Mouse (Mus musculus) hindlimb bud, embryonic 11.5 days (tissue): ENCODE results near the gene Spindoc.

Source experiments
- DNase-seq: peaks from one replicate; pipeline ENCODE4 v3.0.0-alpha.2; 2012; ENCODE audit warnings: low read depth, low spot score; ENCODE audit errors: extremely low spot score

Gene Spindoc

DNA sequence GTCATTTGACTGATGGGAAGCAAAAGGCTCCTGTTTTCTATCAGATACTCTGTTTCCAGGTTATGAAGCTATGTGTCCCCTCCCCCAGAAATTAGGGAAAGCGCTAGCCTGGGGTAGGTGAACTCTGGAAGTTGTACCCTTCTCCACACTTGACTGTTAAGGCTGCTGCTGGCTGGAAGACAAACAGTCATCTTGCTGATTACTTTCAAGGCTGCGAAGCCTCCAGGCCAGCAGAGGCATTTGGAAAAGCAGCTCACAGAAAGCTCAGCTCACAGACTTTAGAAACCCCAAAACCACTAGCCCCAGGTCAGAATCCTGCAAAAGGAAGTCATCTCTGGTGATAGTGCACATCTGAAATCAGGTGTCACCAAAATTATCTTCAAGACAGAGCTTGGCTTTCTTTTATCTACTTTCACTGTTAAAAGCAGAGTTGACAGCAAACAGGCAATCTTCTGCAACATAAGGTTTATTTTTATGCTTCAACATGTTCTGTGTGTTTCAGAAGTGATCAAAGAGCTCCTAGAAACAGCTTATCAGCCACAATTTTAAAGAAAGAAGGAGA, 44.9 kb downstream of the Spindoc start:
- no peak for DNase-seq

DNA sequence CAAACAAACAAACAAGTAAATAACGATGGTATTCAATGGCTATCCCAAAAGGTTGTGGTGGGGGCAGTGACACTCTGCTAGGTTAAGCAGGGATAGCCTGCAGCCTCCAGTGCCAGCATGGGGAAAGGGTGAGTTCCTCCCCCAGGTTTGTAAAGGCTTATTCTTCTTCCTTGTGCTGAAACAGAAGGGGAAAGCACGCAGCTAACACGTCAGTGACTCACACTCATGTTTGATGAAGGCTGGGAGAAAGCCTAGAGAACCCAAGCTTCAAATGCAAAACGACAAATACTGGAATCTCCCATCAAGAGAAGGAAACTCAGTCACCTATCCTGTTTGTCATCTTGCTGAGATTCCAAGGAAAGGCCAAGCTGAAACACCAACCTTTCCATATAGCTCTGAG, 47.1 kb downstream of the Spindoc start:
- no peak for DNase-seq

DNA sequence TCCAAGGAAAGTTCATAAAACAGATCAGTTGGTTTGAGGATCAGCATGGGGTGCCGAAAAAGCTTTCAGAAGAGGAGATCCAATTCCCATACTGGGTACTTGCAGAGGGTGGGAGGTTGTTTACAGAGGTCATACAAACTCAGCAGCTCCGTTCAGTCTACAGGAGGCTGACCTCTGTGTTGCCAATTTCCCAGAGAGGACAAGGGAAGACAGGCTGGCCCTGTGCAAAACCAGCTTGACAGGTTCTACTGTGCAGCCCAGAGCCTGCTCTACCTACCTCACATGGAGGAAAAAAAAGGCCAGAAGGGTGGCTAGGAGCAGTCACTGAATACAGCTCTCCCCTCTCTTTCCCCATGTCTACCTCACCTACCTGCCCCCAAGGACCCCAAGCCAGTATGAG, 48.7 kb downstream of the Spindoc start:
- no peak for DNase-seq

DNA sequence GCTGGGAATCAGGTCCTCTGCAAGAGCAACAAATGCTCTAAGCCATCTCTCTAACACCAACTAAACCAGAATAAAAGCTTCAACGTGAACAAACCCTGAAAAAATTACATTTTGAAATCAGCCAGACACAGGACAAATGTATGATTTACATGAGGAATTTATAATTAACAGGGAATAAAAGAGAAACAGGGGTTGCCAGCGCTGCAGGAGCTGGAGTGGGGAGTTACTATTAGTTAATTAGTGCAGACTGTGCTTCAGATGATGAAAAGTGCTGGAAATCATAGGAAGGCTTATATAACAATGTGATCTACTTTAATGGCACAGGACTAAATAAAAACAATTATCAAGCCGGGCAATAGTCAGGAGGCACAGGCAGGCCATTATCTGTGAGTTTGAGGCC, 61.4 kb downstream of the Spindoc start:
- no peak for DNase-seq

DNA sequence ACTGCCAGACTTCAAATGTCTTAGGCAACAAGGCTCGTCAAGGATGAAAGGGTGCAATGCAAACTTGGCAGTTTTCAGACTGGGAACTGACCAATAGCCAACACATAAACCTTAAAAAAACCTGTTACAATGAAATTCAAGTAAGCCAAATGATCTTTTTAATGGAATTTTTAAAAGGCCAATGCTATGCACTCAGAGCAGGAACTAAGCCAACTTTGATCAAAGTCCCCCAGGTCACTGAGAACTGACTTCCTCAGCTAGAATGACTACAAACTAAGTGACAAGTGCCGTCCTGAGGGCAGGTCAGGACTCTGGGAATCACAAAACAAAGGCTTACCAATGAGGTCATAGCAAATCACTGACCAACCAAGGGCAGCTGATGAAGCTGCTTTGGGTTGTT, 62.6 kb downstream of the Spindoc start:
- no peak for DNase-seq

DNA sequence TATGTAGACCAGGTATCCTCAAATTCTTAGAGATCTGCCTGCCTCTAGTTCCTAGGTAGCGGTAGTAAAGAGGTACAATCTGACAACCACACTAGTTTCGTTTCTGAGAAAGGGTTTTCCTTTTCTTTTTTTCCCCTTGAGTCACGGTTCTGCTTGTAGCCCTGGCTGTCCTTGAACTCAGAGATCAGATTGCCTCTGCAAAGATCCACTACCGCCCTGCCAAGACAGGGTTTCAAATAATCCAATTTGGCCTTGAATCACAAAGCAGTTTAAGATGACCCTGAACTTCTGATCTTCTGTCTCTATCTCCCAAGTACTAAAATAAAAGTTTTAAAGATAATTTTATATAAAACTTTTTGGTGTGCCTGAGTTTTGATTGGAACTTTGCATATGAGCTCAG, 65.1 kb downstream of the Spindoc start:
- no peak for DNase-seq

DNA sequence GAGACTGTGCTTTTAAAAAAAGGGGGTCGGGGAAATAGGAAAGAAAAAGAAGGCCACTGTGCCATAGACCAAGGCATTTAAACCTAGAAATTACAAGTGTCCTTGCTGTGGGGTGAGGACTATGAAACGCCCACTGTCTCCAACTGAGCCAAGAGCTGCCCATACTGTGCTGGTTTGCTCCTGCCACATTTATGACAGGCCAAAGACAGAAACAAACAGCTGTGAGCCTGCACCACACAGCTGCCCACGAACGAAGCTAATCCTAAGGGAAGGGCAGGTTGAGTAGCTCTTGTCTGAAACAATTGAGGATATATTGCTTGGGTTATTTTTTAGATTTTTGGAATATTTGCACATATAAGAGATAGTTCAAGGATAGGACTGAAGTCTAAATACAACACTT, 66.0 kb downstream of the Spindoc start:
- no peak for DNase-seq

DNA sequence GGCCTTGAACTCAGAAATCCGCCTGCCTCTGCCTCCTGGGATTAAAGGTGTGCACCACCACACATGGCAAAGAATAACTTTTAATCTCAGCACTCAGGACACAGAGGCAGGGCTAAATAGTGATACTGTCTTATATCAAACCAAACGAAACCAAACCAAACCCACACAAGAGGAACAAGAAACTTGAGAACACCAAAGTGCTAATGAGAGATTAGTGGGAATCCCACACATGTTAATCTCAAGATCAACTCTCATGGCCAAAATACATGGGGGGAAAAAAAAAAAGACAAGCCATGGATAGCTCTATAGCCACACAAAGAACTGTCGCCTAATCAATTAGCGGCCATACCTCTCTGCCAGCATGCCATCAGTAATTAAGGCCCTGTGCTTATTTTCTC, 67.2 kb downstream of the Spindoc start:
- no peak for DNase-seq

DNA sequence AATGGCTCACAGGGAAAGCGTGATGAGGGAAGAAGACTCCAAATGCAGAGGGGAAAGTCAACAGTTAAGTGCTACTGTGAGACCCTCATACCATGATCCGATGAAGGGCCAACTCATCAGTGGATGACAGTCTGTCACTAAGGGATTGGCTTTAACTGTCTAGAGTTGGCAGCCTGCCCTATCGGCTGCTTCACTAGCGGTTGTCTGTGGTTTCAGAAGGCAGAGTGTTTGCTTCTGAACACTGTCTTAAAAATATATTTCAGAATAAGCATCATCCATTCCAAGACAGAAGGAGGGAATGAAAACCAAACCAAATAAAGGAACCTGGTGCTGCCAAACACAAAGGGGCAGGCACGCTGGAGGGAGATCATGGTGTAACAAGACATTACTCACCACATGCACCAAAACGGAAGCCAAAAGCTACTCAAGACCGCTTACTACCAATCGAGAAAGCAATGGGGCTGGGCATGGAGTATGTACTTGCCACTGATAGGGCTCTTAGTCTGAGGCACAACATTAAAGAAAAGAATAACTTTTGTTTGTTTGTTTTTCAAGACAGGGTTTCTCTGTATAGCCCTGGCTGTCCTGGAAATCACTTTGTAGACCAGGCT, 67.7 kb downstream of the Spindoc start:
- DNase-seq: no peak

DNA sequence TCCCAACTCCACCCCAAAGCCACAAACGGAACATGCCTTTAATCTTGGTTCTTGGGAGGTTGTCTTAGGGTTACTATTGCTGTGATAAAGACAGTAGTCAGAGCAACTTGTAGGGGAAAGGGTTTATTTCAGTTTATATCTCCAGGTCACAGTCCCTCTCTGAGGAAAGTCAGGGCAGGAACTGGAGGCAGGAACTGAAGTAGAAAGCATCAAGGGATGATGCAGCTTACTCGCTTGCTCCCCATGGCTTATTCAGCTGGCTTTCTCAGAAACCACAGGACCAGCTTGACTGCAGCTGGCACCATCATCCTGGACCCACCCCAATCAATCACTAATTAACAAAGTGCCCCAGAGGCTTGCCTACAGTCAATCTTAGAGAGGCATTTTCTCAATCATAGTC, 69.1 kb downstream of the Spindoc start:
- DNase-seq: no peak

DNA sequence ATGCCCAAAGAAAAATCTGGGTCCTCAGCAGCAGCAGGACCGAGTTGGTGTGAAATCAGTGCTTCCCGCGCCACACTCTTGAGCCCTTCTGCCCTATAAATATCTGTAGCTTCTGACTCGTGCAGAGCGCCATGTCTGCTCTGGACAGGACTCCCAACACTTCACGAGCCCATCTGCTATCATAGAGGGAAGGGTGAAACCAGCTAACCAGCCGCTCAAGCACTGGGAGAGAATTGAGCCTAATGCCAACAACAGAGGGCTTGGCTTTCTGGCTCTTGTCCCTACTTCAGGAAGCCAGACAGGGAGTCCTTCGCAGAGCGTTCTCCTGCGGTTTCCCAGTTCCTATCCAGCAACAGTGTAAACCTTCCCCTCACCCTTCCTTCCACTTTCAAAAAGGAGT, 71.5 kb downstream of the Spindoc start:
- no peak for DNase-seq

DNA sequence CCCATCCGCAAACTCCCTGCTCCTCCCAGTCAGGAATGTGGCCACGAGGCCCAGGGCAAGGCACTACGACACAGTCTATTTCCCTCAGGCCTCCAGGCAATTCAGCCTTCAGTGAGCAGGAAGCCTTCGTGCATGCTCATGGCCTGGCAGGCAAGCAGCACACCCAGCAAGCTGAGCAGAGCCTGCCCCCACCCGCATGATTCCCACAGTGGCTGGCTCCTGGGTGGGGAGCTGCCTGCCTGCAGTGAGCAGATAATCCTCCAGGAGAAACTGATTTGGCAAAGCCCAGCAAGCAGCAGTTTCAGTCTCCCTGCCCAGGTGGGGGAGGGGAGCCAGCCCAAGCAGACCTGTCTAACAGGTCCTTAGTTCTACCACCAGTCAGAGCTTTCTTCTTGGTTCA, 72.1 kb downstream of the Spindoc start:
- DNase-seq: no peak

DNA sequence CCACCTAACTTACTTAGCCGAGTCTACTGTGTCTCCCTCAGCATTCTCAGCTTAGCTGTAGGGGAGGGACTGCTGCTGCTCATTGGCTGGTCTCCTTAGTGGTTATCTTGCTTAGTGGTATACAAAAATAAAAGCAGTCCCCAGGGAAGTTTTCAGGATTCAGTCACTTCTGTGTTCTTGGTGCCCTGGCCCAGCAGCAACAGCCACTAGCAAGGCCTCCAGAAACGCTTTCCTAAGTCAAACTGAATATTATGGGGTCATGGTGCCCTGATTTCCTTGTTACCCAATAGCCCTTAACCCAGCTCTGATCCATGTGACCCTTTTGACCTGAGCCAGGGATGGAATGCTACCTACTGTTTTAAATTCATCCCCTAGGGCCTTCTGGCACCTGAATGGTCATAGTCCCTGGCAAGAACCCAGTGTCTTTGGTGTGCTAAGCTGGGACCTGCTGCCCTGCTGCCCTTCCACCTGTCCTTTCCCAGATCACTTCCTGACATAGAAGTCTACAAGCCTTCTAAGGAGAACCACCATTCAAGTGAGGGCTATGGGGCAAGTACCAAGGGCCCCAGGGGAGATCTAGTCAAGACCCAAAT, 73.0 kb downstream of the Spindoc start:
- DNase-seq: no peak

DNA sequence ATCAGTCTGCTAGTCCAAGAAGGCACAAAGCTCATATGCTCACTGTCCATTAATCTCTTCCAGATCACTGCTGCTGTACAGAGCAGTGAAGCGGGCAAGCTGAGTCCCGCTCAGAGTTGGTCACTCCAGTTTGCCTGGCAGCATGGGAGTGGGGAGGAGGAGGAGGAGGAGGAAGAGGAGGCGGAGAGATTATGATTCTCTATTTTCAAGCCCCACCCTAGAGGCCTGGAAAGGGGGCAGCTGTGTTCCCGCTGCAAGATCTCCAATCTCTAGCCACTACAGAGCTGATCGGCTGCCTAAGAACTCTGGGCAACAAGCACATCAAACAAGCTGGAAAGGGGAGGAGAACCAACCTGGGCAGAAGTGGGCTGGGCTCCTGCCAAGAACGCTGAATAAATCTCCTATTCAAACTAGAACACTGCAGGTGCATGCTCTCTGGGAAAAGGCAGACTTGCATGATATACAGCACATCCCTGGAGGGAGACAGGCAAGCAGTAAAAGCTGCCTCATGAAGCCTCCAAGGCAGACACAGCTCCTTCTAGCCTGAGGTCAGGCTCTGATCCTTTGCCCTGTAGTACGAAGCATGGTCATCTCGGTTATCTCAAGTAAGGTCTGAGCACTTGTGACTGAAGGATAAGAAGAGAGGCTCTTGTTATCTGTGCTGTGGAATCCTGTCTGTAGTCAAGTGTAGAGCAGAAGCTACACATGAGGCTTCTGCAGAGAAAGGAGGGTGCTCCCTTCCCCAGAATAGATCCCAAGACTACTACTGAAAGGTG, 74.6 kb downstream of the Spindoc start:
- no peak for DNase-seq

DNA sequence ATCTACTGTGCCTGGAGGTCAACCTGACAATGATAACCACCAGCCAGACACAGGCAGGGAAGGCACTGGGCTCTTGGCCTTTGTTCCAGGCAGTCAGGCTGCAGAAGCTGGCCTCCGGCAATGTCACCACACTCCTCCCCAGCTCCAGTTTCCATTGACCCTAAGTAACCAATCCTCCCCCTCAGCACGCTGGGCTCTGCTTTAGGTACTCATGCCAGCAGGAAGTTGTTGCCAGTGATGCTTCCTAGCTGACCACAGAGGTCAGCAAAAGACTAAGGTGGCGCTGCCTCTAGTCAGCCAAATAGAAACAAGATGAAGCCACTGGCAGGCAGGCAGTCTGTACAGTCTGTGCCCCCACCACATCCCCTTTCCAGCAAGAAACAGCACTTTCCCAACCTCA, 75.8 kb downstream of the Spindoc start:
- no peak for DNase-seq

DNA sequence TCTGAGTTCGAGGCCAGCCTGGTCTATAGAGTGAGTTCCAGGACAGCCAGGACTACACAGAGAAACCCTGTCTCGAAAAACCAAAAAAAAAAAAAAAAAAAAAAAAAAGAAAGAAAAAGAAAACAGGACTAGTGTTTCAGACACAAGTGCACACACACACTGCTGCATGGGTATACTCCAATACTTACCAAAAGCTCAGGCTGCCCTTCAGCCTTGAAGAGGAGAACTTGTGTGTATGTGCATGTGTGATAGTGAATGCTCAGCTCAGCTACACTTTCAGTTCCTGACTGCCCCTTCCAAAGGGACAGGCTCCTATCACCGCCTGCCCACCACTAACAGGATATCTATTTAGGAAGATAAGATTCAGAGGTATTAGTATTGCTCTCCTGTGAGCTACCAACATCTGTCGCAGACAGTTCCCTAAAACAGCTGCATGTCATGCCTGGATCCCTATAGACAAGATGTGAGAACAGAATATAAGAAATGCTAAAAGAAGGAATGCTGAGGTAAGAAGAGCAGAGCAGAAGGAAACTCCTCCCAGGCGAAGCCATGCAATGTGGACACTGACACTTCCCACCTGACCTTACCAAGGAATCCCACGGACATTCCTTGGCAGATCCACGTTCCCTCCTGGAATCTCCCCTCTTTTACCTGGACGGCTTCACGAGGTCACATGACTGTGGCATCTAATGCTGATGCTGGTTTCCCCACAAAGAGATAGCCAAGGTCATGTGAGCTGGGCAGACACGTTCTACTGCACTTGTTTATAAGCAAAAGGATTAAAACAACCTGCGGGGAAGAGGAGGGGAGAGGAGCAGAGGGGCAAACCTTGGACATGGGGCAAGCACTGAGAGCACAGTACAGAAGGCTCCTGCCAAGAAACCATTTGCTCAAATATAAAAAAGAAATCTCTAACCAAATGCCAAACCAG, 77.1 kb downstream of the Spindoc start:
- no peak for DNase-seq

DNA sequence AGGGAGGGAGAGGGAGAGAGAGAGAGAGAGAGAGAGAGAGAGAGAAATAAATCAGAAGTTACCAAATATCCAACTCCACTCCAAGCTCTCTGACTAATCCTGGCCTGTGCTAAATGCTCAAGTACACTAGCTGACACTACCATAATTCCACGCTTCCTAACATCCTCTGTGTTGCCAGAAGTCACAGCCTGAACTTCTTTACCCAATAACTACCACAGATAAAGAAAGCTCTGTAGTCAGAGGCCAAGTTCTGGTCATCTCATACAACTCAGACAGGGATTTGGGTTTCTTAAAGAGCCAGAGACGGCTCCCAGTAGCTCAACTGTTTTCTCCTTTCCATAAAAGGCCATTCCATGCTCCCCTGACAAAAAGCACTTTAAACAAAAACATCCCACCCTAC, 78.0 kb downstream of the Spindoc start:
- no peak for DNase-seq
